Mouse (Mus musculus): ENCODE data around the gene Vmn2r39. TPM values are rescaled to one million over a fixed set of nuclear protein-coding genes. Genes with fewer than 3 reads are reported as not detected.

Gene Vmn2r39
- polyA plus RNA-seq (2017; shearing (Covaris generic)), result not detected

GRCm38 (mm10) chr7:9030698-9031097 is at the start of gene Vmn2r39:
Gene Vmn2r39 (minus strand): TSS chr7:9030798.

Other genes starting within 250 kb of the Vmn2r39 start
- gene Vmn2r40, start 99.4 kb downstream of the Vmn2r39 start, polyA plus RNA-seq (2017; shearing (Covaris generic)), result not detected
- not detected for gene Vmn2r38, start 67.1 kb upstream of the Vmn2r39 start, polyA plus RNA-seq (2017; shearing (Covaris generic))
- not detected for gene Vmn2r37, start 192.9 kb upstream of the Vmn2r39 start, polyA plus RNA-seq (2017; shearing (Covaris generic))

All from activated CD4-positive, CD25-positive, alpha-beta regulatory T cell, adult 9 weeks (primary cell).